Mouse (Mus musculus) forebrain, embryonic 13.5 days (tissue): ENCODE data around the gene Hectd4. TPM values are rescaled to one million over a fixed set of nuclear protein-coding genes. Genes with fewer than 3 reads are reported as not detected.

Experiments used
- ATAC-seq: fragments of 200-750 bp; cut with Nextera tagmentation; 2 replicates; pipeline ENCODE4 v1.8.0; 2017
- H3K27ac ChIP-seq: fragments of 300-500 bp; sonication (generic); 2 replicates; pipeline ENCODE4 v1.5.1; 2015; ENCODE audit warnings: inconsistent platforms, mild to moderate bottlenecking, moderate library complexity
- H3K27me3 ChIP-seq: fragments of 300-500 bp; sonication (generic); 2 replicates; pipeline ENCODE4 v1.6.1; 2015; ENCODE audit warnings: mild to moderate bottlenecking, inconsistent platforms
- H3K36me3 ChIP-seq: fragments of 300-500 bp; sonication (generic); 2 replicates; pipeline ENCODE4 v1.6.1; 2015; ENCODE audit warnings: mild to moderate bottlenecking, inconsistent platforms; ENCODE audit not compliant: poor library complexity, severe bottlenecking
- H3K4me1 ChIP-seq: fragments of 300-500 bp; sonication (generic); 2 replicates; pipeline ENCODE4 v1.6.1; 2015; ENCODE audit warnings: inconsistent platforms
- H3K4me2 ChIP-seq: fragments of 300-500 bp; sonication (generic); 2 replicates; pipeline ENCODE4 v1.6.1; 2015; ENCODE audit warnings: inconsistent platforms, mild to moderate bottlenecking, moderate library complexity
- H3K4me3 ChIP-seq: fragments of 300-500 bp; sonication (generic); 2 replicates; pipeline ENCODE4 v1.5.1; 2015; ENCODE audit warnings: mild to moderate bottlenecking, inconsistent platforms
- H3K9ac ChIP-seq: fragments of 300-500 bp; sonication (generic); 2 replicates; pipeline ENCODE4 v1.6.1; 2015; ENCODE audit warnings: mild to moderate bottlenecking, inconsistent platforms
- H3K9me3 ChIP-seq: fragments of 300-500 bp; sonication (generic); replicated peaks from 2 replicates; pipeline ENCODE4 v1.6.1; 2016; ENCODE audit warnings: inconsistent platforms
- WGBS: fragments of 180-500 bp; shearing (Covaris S2); methylation state at CpG from one replicate; pipeline ENCODE4 v1.1.7; 2015; 5-methylcytosine and 5-hydroxymethylcytosine counted together
- polyA plus RNA-seq: library from polyadenylated mRNA; unstranded; fragments of >200 nt; fragmentation: Nextera tagmentation; extraction: Ambion mirVana; gene quantifications from 2 replicates; pipeline ENCODE4 v1.2.1, GENCODE M21; 2015

Gene Hectd4
- polyA plus RNA-seq, 1 experiment from 2014 or later = 12.6 TPM

DNA sequence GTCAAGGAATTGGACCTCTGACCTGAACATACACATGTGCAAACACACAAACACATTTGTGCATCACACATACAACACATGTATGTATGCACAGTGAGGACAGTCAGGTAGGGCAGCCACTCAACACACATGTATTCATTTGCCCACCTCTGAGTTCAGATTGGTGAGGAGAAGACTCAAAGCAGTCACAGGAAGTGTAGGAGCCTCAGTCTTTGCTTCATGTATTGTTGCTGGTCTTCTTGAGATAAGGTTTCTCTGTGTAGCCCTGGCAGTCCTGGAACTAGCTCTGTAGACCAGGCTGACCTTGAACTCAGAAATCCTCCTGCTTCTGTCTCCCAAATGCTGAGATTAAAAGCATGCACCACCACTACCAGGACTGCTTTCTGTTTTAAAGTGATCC, 21.2 kb downstream of the Hectd4 start:
- Histone ChIP-seq H3K4me3 (no peak overlapping the region), H3K9me3 (no peaks in the 10 kb centered on the region), H3K36me3 (no peaks in the 10 kb centered on the region), H3K4me2 (no peak overlapping the region), H3K27ac (no peak overlapping the region), H3K9ac (no peak overlapping the region), H3K27me3 (no peaks in the 10 kb centered on the region), H3K4me1 (peaks cover 6% of the 10 kb centered on the region; the same call in 1 of the 2 replicates)
- ATAC-seq = no peak

DNA sequence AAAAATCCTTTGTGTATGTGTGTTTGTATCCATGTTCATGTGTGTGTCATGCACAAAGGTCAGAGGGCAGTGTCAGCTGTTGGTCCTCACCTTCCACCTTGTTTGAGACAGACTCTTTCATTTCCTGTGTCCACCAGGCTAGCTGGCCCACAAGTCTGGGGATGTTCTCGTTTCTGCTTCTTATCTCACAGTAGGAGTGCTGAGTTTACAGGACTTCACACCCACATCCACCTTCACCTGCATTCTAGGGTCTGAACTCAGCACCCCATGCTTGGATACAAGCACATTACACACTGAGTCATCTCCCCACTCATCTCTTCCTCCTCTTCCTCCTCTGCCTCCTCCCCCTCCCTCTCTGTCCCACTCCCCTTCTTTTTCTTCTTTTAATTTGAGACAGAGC, 22.2 kb downstream of the Hectd4 start:
- WGBS = 64% methylated on average over 1 of the region's 1 CpGs
- Histone ChIP-seq H3K9ac (no peak overlapping the region), H3K9me3 (no peaks in the 10 kb centered on the region), H3K4me3 (no peak overlapping the region), H3K36me3 (no peaks in the 10 kb centered on the region), H3K4me1 (peaks cover 4% of the 10 kb centered on the region; the same call in 1 of the 2 replicates), H3K27ac (no peak overlapping the region), H3K27me3 (no peaks in the 10 kb centered on the region), H3K4me2 (no peak overlapping the region)
- ATAC-seq = no peak

DNA sequence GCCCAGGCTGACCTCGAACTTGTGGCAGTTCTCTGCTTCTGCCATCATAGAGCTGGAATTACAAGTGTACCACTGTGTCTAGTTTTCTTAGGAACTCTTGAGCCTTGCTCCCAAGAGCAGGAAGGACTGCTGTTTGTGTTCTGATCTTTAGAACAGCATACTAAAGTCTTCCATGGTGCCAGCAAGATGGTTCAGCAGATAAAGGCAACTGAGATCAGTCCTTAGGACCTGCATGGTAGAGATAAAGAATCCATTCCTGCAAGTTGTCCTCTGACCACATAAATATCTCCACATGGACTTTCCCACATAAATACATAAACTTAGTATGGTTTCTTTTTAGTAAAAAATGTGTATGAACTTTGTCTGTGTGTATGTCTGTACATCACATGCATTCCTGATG, 22.7 kb downstream of the Hectd4 start:
- WGBS = 94% methylated on average over 1 of the region's 1 CpGs

DNA sequence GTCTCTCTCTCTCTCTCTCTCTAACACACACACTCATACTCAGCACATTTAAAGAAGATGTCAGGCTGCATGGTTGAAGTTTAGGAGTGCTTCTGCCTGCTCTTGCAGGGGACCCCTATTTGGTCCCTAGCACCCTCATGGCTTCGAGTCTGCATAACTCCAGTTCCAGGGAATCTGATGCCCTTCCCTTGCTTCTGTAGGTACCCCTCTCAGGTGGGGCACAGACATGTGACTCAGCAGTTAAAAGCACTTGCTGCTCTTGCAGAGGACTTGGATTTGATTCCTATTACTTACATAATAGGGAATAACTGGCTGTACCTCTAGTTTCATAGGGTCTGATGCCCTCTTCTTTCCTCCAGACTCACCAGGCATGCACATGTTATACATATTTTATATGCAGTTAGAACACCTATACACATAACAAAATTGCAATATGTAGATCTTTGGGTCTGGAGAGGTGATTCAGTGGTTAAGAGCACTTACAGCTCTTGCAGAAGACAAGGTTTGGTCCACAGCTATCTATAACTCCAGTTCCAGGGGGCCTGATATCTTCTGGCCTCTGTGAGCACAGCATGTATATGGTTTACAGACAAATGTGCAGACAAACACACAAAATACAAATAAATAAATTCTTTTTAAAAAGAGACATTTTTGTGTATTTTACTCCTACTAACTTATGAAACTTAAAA, 23.8 kb downstream of the Hectd4 start:
- no peak overlapping the region for H3K9ac ChIP-seq

More for the DNA sequence above, 22.7 kb downstream of the Hectd4 start:
- no peak overlapping the region for H3K4me2 ChIP-seq
- no peak for ATAC-seq
- no peak overlapping the region for H3K4me3 ChIP-seq
- no peak overlapping the region for H3K27ac ChIP-seq
- H3K36me3 ChIP-seq = no peaks in the 10 kb centered on the region
- peaks cover 4% of the 10 kb centered on the region; the same call in 1 of the 2 replicates for H3K4me1 ChIP-seq
- no peaks in the 10 kb centered on the region for H3K27me3 ChIP-seq
- H3K9ac ChIP-seq = no peak overlapping the region
- H3K9me3 ChIP-seq = no peaks in the 10 kb centered on the region

DNA sequence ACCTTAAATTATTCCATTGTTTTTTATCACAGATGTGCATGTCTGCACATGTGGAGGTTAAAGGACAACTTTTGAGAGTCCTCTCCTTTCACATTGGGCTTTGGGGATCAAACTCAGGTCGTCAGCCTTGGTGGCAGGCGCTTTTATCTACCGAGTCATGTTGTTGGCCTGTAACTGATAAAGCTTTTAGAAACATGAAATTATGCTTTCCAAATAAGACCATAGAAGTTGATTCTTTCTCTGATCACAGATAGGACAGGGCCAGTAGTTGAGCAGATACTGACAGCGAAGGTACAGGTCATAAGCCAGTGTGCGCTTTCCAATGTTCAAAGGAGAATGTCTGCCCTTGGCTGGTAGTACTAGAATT, 24.3 kb downstream of the Hectd4 start:
- Histone ChIP-seq H3K4me2 (no peak overlapping the region), H3K4me1 (peaks cover 12% of the 10 kb centered on the region; the same call in 1 of the 2 replicates), H3K9ac (no peak overlapping the region), H3K9me3 (no peaks in the 10 kb centered on the region), H3K36me3 (no peaks in the 10 kb centered on the region), H3K27me3 (no peaks in the 10 kb centered on the region), H3K4me3 (no peak overlapping the region), H3K27ac (no peak overlapping the region)
- WGBS = 94% methylated on average over 5 of the region's 5 CpGs
- ATAC-seq = no peak

More for the DNA sequence above, 23.8 kb downstream of the Hectd4 start:
- WGBS = 96% methylated on average over 1 of the region's 1 CpGs
- no peak overlapping the region for H3K27ac ChIP-seq
- no peaks in the 10 kb centered on the region for H3K36me3 ChIP-seq
- H3K9me3 ChIP-seq = no peaks in the 10 kb centered on the region
- peaks cover 10% of the 10 kb centered on the region; the same call in 1 of the 2 replicates for H3K4me1 ChIP-seq
- H3K27me3 ChIP-seq = no peaks in the 10 kb centered on the region
- H3K4me3 ChIP-seq = no peak overlapping the region
- ATAC-seq = no peak
- H3K4me2 ChIP-seq = no peak overlapping the region

DNA sequence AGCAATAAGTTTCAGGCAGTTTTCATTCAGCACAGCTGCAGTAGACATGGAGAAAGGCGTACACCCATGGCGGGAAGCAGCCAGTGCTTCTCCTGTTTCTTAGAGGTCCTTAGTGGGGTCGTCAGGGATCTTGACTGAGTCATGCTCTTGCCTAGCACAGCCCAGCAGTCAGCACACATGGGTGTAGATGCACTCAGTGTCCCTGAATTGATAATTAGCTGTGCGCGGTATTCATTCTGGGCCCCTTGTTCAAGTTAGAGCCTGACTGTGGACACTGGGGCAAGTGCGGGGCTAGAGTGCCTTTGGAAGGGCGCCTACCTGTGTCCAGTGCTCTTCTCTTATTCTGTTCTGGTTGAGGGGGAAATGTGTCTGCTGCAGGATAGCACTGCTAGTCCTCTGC, 25.2 kb downstream of the Hectd4 start:
- WGBS = 85% methylated on average over 7 of the region's 7 CpGs
- H3K4me2 ChIP-seq = no peak overlapping the region
- no peaks in the 10 kb centered on the region for H3K36me3 ChIP-seq
- no peak overlapping the region for H3K9ac ChIP-seq
- H3K4me3 ChIP-seq = no peak overlapping the region
- ATAC-seq = no peak
- no peaks in the 10 kb centered on the region for H3K27me3 ChIP-seq
- peaks cover 12% of the 10 kb centered on the region; the same call in 1 of the 2 replicates for H3K4me1 ChIP-seq
- H3K27ac ChIP-seq = no peak overlapping the region
- H3K9me3 ChIP-seq = no peaks in the 10 kb centered on the region

DNA sequence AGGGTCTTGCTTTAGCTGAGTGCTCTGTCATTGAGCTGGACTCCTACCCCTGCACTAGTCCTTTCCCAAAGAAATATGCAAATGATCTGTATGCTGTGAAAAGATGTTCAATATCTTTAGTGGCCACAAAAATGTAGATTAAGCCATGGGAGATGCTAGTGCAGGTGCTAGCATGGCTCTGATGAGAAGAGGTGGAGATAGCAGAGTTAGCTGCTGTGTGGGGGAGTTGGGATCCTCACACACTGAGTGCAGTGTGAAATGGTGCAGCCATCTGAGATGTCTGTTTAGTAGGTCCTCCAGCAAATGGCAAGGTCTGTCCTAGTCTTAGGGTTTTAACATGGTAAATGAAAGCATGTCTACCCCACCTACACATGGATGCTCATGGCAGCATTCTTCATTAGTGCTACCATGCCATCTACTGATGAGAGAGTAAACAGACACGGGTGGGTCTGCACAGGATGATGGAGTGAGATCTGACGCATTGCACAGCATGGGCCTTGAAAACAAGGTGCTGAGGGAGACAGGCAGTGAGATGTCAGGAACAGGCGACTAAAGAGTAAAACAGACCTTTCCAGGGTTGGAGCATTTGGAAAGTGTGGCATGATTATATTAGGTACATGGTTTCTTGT, 28.9 kb downstream of the Hectd4 start:
- 78% methylated on average over 3 of the region's 3 CpGs for WGBS
- Histone ChIP-seq H3K9me3 (no peaks in the 10 kb centered on the region), H3K27ac (no peak overlapping the region)

DNA sequence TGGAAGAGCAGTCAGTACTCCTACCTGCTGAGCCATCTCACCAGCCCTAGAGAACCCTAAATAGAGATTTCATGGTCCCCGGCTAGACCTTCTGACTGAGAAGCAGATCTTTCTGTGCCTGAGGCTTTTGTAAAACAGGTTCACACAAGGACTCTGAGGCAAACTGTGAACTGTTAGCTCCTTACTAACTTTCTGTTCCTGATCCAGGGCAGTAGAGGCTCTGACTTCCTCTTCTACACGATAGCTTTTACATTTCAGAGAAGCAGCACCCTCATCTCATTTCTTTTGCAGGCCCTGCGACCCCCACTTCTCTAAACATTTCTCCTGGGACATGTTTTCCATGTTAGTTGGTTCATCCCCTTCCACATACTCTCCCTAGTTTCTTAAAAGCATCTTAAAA, 29.7 kb downstream of the Hectd4 start:
- no peak for ATAC-seq

More for the DNA sequence above, 28.9 kb downstream of the Hectd4 start:
- no peaks in the 10 kb centered on the region for H3K27me3 ChIP-seq
- ATAC-seq = no peak
- no peak overlapping the region for H3K4me3 ChIP-seq
- peaks cover 12% of the 10 kb centered on the region; the same call in 1 of the 2 replicates for H3K4me1 ChIP-seq
- peaks cover 5% of the 10 kb centered on the region for H3K36me3 ChIP-seq
- H3K9ac ChIP-seq = no peak overlapping the region
- no peak overlapping the region for H3K4me2 ChIP-seq

DNA sequence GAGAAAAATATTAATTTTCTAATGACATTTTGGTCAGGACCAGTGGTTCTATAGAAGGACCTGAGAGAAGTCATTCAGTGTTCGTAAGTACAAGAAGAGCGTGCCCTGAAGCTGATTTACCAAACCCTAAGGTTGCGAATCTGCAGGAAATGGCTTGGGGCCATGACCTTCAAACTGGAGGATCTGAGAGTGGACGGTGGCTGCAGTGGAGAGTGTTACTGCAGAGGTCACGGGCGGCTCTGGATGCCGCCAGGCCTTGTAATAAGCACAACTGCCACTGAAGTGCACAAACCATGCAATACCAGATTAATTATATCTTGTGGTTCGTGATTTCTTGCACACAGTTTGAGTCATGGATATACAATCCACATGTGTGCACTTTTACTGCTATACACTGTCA, 31.8 kb downstream of the Hectd4 start:
- H3K4me3 ChIP-seq = no peak overlapping the region
- 0 out of 2 replicates have a peak, but pooled peaks cover 8% of the 10 kb centered on the region for H3K4me1 ChIP-seq
- no peak overlapping the region for H3K27ac ChIP-seq
- WGBS = 80% methylated on average over 8 of the region's 8 CpGs
- H3K36me3 ChIP-seq = peaks cover 28% of the 10 kb centered on the region
- no peak overlapping the region for H3K4me2 ChIP-seq
- H3K9ac ChIP-seq = no peak overlapping the region
- H3K27me3 ChIP-seq = no peaks in the 10 kb centered on the region
- no peak for ATAC-seq
- H3K9me3 ChIP-seq = no peaks in the 10 kb centered on the region

More for the DNA sequence above, 29.7 kb downstream of the Hectd4 start:
- H3K36me3 ChIP-seq = peaks cover 12% of the 10 kb centered on the region
- H3K9me3 ChIP-seq = no peaks in the 10 kb centered on the region
- H3K9ac ChIP-seq = no peak overlapping the region
- H3K4me3 ChIP-seq = no peak overlapping the region
- H3K27ac ChIP-seq = no peak overlapping the region
- H3K4me2 ChIP-seq = no peak overlapping the region
- H3K27me3 ChIP-seq = no peaks in the 10 kb centered on the region
- peaks cover 12% of the 10 kb centered on the region; the same call in 1 of the 2 replicates for H3K4me1 ChIP-seq
- 94% methylated on average over 3 of the region's 3 CpGs for WGBS

DNA sequence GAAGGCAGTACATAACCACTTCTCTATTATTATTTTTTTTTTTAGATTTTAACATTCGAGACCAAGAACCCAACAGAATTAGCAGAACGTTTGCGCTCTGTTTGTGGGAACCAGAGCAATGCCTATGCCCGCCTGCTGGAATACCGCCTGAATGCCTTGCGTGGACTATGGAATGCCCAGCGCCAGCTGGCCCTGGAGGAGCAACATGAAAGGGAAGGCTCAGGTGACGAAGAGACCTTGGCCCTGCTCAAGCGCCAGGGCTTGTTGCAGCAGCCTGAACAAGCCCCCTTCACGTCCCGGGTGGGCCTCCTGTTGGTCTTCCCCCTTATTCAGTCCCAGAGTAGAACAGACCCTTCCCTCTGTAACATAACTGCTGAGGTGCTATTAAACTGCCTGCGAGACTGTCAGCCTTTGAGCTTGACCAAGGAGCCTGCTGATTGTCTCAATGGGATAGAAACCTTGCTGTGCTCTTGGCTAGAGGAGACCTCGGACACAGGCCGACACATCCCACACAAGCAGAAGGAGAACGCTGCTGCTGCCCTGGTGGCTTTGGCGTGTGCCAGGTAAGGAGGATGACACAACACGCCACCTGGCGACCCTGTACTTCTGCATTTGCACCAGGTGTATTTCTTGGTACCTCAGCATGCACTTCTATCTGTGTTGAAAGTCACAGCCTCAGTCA, 33.9 kb downstream of the Hectd4 start:
- Histone ChIP-seq H3K9ac (no peak overlapping the region), H3K4me2 (no peak overlapping the region), H3K9me3 (no peaks in the 10 kb centered on the region), H3K27me3 (no peaks in the 10 kb centered on the region), H3K27ac (no peak overlapping the region), H3K4me3 (no peak overlapping the region), H3K36me3 (peaks cover 37% of the 10 kb centered on the region), H3K4me1 (0 out of 2 replicates have a peak, but pooled peaks cover under 1% of the 10 kb centered on the region)
- ATAC-seq = no peak
- WGBS = 89% methylated on average over 18 of the region's 18 CpGs

DNA sequence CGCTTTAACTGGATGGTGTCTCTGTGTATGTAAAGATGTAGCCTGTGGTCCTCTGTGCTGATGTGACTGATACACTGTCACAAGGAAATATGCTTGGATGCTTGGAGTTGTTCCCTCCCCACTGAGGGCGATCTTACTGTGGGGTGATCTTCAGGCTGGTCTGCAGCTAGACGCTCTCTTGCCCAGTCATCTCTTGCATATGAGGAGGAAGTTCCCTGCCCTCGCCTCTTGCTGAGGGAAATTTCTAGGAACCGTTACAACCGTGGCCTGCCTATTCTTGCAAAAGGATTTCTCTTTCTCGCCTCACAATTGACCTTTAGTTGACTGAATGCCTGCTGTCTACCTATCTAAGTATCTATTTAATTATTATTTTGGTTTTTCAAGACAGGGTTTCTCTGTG, 35.0 kb downstream of the Hectd4 start:
- H3K4me3 ChIP-seq = no peak overlapping the region
- no peaks in the 10 kb centered on the region for H3K9me3 ChIP-seq
- no peaks in the 10 kb centered on the region for H3K27me3 ChIP-seq
- 92% methylated on average over 7 of the region's 7 CpGs for WGBS
- H3K9ac ChIP-seq = no peak overlapping the region
- H3K4me2 ChIP-seq = no peak overlapping the region
- no peak overlapping the region for H3K27ac ChIP-seq
- peaks cover 43% of the 10 kb centered on the region for H3K36me3 ChIP-seq
- H3K4me1 ChIP-seq = no peaks in the 10 kb centered on the region
- no peak for ATAC-seq

DNA sequence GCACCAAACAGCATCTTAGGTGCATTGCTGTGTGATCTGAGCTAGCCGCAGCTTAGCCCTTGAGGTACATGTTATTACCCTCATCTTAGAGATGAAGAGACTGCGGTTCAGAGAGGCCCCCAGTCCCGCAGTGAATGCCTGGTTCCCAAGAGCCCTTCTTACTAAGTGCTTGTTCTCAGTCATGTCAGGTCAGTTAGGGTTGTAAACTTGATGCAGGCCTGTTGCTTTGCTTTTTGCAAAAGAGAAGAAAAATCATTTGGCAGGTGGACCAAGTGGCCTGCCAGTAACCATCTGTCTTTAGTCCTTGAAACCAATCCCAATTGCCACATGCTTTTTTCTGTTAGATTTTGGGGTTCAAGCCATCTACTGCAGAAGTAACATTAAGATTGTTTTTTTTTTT, 41.8 kb downstream of the Hectd4 start:
- Histone ChIP-seq H3K36me3 (peaks cover 51% of the 10 kb centered on the region), H3K9me3 (no peaks in the 10 kb centered on the region), H3K4me3 (no peak overlapping the region), H3K27me3 (no peaks in the 10 kb centered on the region), H3K9ac (no peak overlapping the region), H3K4me1 (no peaks in the 10 kb centered on the region), H3K4me2 (no peak overlapping the region), H3K27ac (no peak overlapping the region)
- no peak for ATAC-seq
- 96% methylated on average over 3 of the region's 3 CpGs for WGBS
